Mouse (Mus musculus): Measurements from ENCODE around the gene Magi2.

GRCm38 (mm10) chr5:19982031-19982430 is 755.2 kb downstream of the Magi2 start:
- TF ChIP-seq POLR2A (IDR thresholded peaks at IDR 0.05; ENCODE audit: extremely low read depth, insufficient read depth, low read length), result no peak
- TF ChIP-seq CTCF (IDR thresholded peaks at IDR 0.05; ENCODE audit: extremely low read depth, insufficient read depth, low read length), result no peak
